Comparison of ENCODE assay signal across 8 mouse cellular contexts in genomic region chr3:94837183-94837890, GRCm38 (mm10). TPM values are rescaled to one million over a fixed set of nuclear protein-coding genes. Genes with fewer than 3 reads are reported as not detected.
A peak's percentile ranks its signal among the peaks of the same experiment; 100 is the strongest.
DNase-seq lines count a peak whose midpoint lies in the region; ATAC-seq lines count a peak whose summit lies in the region.

Pogz (plus strand) TSS chr3:94837567.

- H3K9ac ChIP-seq in hindbrain, embryonic 15.5 days = peak within 1 kb of the TSS; percentile 87

- H3K4me2 ChIP-seq in hindbrain, embryonic 15.5 days = peak within 1 kb of the TSS; percentile 73

- no peaks in the 10 kb centered on the region for H3K36me3 ChIP-seq in hindbrain, embryonic 15.5 days

- H3K27ac ChIP-seq in hindbrain, embryonic 15.5 days (replicated peaks) = peak within 1 kb of the TSS; percentile 100

- H3K9me3 ChIP-seq in hindbrain, embryonic 15.5 days = no peaks in the 10 kb centered on the region

- peak; percentile 93 for DNase-seq in T-cell, adult 2 months (ENCODE audit: low spot score)
- peak; percentile 94 to 96 for DNase-seq in cerebellum, postnatal 36 days
- DNase-seq in frontal cortex, postnatal 36 days (ENCODE audit: low spot score in 2 of 2) = peak; percentile 92 to 96
- peak; percentile 95 for DNase-seq in left cerebral cortex, adult 11 months (ENCODE audit: low spot score)
- DNase-seq in lung, postnatal 4 days = peak; percentile 97
- DNase-seq in retina, postnatal 7 days (ENCODE audit: low read depth, low spot score) = peak; percentile 96
- DNase-seq in urinary bladder, adult 2 months (ENCODE audit: low spot score) = peak; percentile 85

- no peaks in the 10 kb centered on the region for H3K27me3 ChIP-seq in hindbrain, embryonic 15.5 days

- WGBS in hindbrain, embryonic 15.5 days = under 1% methylated on average over 50 of the region's 57 CpGs

- H3K4me3 ChIP-seq in hindbrain, embryonic 15.5 days = peak within 1 kb of the TSS; percentile 53

- ATAC-seq in hindbrain, embryonic 15.5 days (ENCODE audit: low FRiP score, low read depth) = peak; percentile 93

- peaks cover 28% of the 10 kb centered on the region for H3K4me1 ChIP-seq in hindbrain, embryonic 15.5 days (replicated peaks)

RNA-seq across cellular contexts. Expression of gene Pogz, which starts in this region (rescaled TPM):
- 20.6 and 21.1 TPM in 2 replicates for polyA plus RNA-seq in hindbrain, embryonic 15.5 days (2015; fragmentation: Nextera tagmentation; extraction: Ambion mirVana)
- 19.3 and 21.1 TPM in 2 replicates for polyA plus RNA-seq in urinary bladder, adult 2 months (2012; rRNA removed)

Comparison
In these comparisons a context has a peak if more than half of its experiments do, and no peak if none do; other contexts are left out.
1. Peak in every context shown above with its lines: DNase-seq, ATAC-seq, H3K4me3 ChIP-seq and H3K27ac ChIP-seq.